Mouse (Mus musculus): ENCODE measurements around the gene Notch4. TPM values are rescaled to one million over a fixed set of nuclear protein-coding genes. Genes with fewer than 3 reads are reported as not detected.
A peak's percentile ranks its signal among the peaks of the same experiment; 100 is the strongest.

Notch4 gene
- total RNA-seq, 2 experiments from 2014 or later, result 9.1 to 18.3 TPM

GRCm38 (mm10) chr17:34589206-34589605 lies 25.1 kb downstream of the Notch4 start:
- no peak overlapping the region for H3K27ac ChIP-seq
- intact Hi-C loops (cut with DNase I), result loop anchor here (5.0 kb wide), 1 partner anchor 467 kb away; the partner anchor contains the start of gene Brd2

GRCm38 (mm10) chr17:34589681-34590101 lies 25.6 kb downstream of the Notch4 start, which contains the start of gene Gpsm3:
TSS of gene Gpsm3 (plus strand) at chr17:34589806.
- Histone ChIP-seq H3K27ac (peak within 1 kb of the TSS; percentile 53), H3K4me3 (no peak within 1 kb of the TSS; the same call in 1 of the 2 replicates)
- DNase-seq (ENCODE audit: extremely low spot score in 1 of 2, low spot score in 2 of 2), result peak in 1 of 2 experiments; percentile 20
- no peak for TF ChIP-seq CTCF (IDR thresholded peaks at IDR 0.05)
- intact Hi-C loops (cut with DNase I), result loop anchor here (5.0 kb wide), 2 partner anchors 467 to 557 kb away; partner anchors contain the start of genes Brd2, Rxrb and Slc39a7

More at GRCm38 (mm10) chr17:34589206-34589605, 25.1 kb downstream of the Notch4 start:
- no peak for TF ChIP-seq CTCF (IDR thresholded peaks at IDR 0.05)
- no peak for DNase-seq (ENCODE audit: extremely low spot score in 1 of 2, low spot score in 2 of 2)
- no peak overlapping the region for H3K4me3 ChIP-seq

- DNase-seq (ENCODE audit: extremely low spot score in 1 of 2, low spot score in 2 of 2), result no peak
- no peak for TF ChIP-seq CTCF (IDR thresholded peaks at IDR 0.05)
- intact Hi-C loops (cut with DNase I), result loop anchor here (5.0 kb wide), 1 partner anchor 558 kb away; the partner anchor contains the start of genes Rxrb and Slc39a7
- no peak overlapping the region; the same call in 1 of the 2 replicates for H3K4me3 ChIP-seq
- peak overlapping the region; percentile 53 for H3K27ac ChIP-seq
These were observed 26.3 kb downstream of the Notch4 start for GRCm38 (mm10) chr17:34590154-34590987.

- intact Hi-C loops (cut with DNase I), result loop anchor here (5.0 kb wide), 1 partner anchor 559 kb away; the partner anchor contains the start of genes Rxrb and Slc39a7
- H3K4me3 ChIP-seq, result peak within 1 kb of the TSS; percentile 70
- H3K27ac ChIP-seq, result peak within 1 kb of the TSS; percentile 98
- no peak for TF ChIP-seq CTCF (IDR thresholded peaks at IDR 0.05)
- no peak for DNase-seq (ENCODE audit: extremely low spot score in 1 of 2, low spot score in 2 of 2)
These were observed 27.2 kb downstream of the Notch4 start, which contains the start of gene Pbx2 for GRCm38 (mm10) chr17:34591029-34591993. TSS of gene Pbx2 (plus strand) at chr17:34591266.

- Histone ChIP-seq H3K27ac (peak overlapping the region; percentile 98), H3K4me3 (peak overlapping the region; percentile 70)
- DNase-seq (ENCODE audit: extremely low spot score in 1 of 2, low spot score in 2 of 2), result peak; percentile 78 to 84
- TF ChIP-seq CTCF (IDR thresholded peaks at IDR 0.05), result no peak
- intact Hi-C loops (cut with DNase I), result loop anchor here (5.0 kb wide), 1 partner anchor 560 kb away; the partner anchor contains the start of genes Rxrb and Slc39a7
These were observed 27.9 kb downstream of the Notch4 start for GRCm38 (mm10) chr17:34591994-34592375.

GRCm38 (mm10) chr17:34592581-34593549 lies 28.8 kb downstream of the Notch4 start:
- no peak for TF ChIP-seq CTCF (IDR thresholded peaks at IDR 0.05)
- intact Hi-C loops (cut with DNase I), result loop anchor here (1.0 to 5.0 kb wide), 2 partner anchors 9 to 561 kb away; partner anchors contain the start of genes Rxrb and Slc39a7
- Histone ChIP-seq H3K27ac (peak overlapping the region; percentile 98), H3K4me3 (peak overlapping the region; percentile 70)
- DNase-seq (ENCODE audit: extremely low spot score in 1 of 2, low spot score in 2 of 2), result peak in 1 of 2 experiments; percentile 36

GRCm38 (mm10) chr17:34593752-34594525 lies 29.9 kb downstream of the Notch4 start:
- peak in 1 of 2 experiments; percentile 26 for DNase-seq (ENCODE audit: extremely low spot score in 1 of 2, low spot score in 2 of 2)
- Histone ChIP-seq H3K4me3 (peak overlapping the region; percentile 70), H3K27ac (no peak overlapping the region; the same call in 1 of the 2 replicates)
- intact Hi-C loops (cut with DNase I), result loop anchor here (1.0 to 5.0 kb wide), 2 partner anchors 8 to 562 kb away; partner anchors contain the start of genes Rxrb and Slc39a7
- no peak; the same call in 1 of the 2 replicates for TF ChIP-seq CTCF (IDR thresholded peaks at IDR 0.05)

- Histone ChIP-seq H3K27ac (no peak overlapping the region), H3K4me3 (no peak overlapping the region)
- no peak for TF ChIP-seq CTCF (IDR thresholded peaks at IDR 0.05)
- intact Hi-C loops (cut with DNase I), result no loop called here
- DNase-seq (ENCODE audit: extremely low spot score in 1 of 2, low spot score in 2 of 2), result no peak
These were observed 32.0 kb downstream of the Notch4 start for GRCm38 (mm10) chr17:34596098-34596497.

- no peak for DNase-seq (ENCODE audit: extremely low spot score in 1 of 2, low spot score in 2 of 2)
- no peak within 1 kb of the TSS for H3K4me3 ChIP-seq
- H3K27ac ChIP-seq, result no peak within 1 kb of the TSS
- TF ChIP-seq CTCF (IDR thresholded peaks at IDR 0.05), result no peak
- intact Hi-C loops (cut with DNase I), result no loop called here
These were observed 33.6 kb downstream of the Notch4 start, which contains the start of gene Ager for GRCm38 (mm10) chr17:34597566-34598095. TSS of gene Ager (plus strand) at chr17:34597862.
